Mouse (Mus musculus): ENCODE results near the gene Rhbdf2.

GRCm38 (mm10) chr11:116621258-116621704 is 5.5 kb downstream of the Rhbdf2 start:
- TF ChIP-seq POLR2A (IDR thresholded peaks at IDR 0.05; ENCODE audit: insufficient read depth, low read depth, low read length) (no peak), CTCF (IDR thresholded peaks at IDR 0.05; ENCODE audit: insufficient read depth, low read depth, low read length) (no peak)

Measured in olfactory bulb, adult 2 months (tissue).